Mouse (Mus musculus) kidney, embryonic 15.5 days (tissue): ENCODE measurements around the gene Hnrnpul1. TPM values are rescaled to one million over a fixed set of nuclear protein-coding genes. Genes with fewer than 3 reads are reported as not detected.

ENCODE experiments used
- ATAC-seq: fragments of 200-750 bp; cut with Nextera tagmentation; replicated peaks from 2 replicates; pipeline ENCODE4 v1.8.0; 2017; ENCODE audit warnings: moderate TSS enrichment; ENCODE audit not compliant: low FRiP score
- H3K27ac ChIP-seq: fragments of 300-500 bp; sonication (generic); 2 replicates; pipeline ENCODE4 v1.5.1; 2015; ENCODE audit warnings: mild to moderate bottlenecking, inconsistent platforms
- H3K27me3 ChIP-seq: fragments of 300-500 bp; sonication (generic); 2 replicates; pipeline ENCODE4 v1.6.1; 2015; ENCODE audit warnings: inconsistent platforms
- H3K36me3 ChIP-seq: fragments of 300-500 bp; sonication (generic); 2 replicates; pipeline ENCODE4 v1.6.1; 2015; ENCODE audit warnings: inconsistent platforms
- H3K4me1 ChIP-seq: fragments of 300-500 bp; sonication (generic); 2 replicates; pipeline ENCODE4 v1.6.1; 2015; ENCODE audit warnings: inconsistent platforms
- H3K4me2 ChIP-seq: fragments of 300-500 bp; sonication (generic); 2 replicates; pipeline ENCODE4 v1.6.1; 2015; ENCODE audit warnings: moderate library complexity, mild to moderate bottlenecking, inconsistent platforms
- H3K4me3 ChIP-seq: fragments of 300-500 bp; sonication (generic); replicated peaks from 2 replicates; pipeline ENCODE4 v1.5.1; 2015; ENCODE audit warnings: mild to moderate bottlenecking, inconsistent platforms
- H3K9ac ChIP-seq: fragments of 300-500 bp; sonication (generic); 2 replicates; pipeline ENCODE4 v1.6.1; 2015; ENCODE audit warnings: mild to moderate bottlenecking, inconsistent platforms
- H3K9me3 ChIP-seq: fragments of 300-500 bp; sonication (generic); replicated peaks from 2 replicates; pipeline ENCODE4 v1.6.1; 2016; ENCODE audit warnings: inconsistent platforms
- WGBS: fragments of 180-500 bp; shearing (Covaris S2); methylation state at CpG from one replicate; pipeline ENCODE4 v1.1.7; 2015; ENCODE audit warnings: mixed read lengths; 5-methylcytosine and 5-hydroxymethylcytosine counted together
- polyA plus RNA-seq: library from polyadenylated mRNA; unstranded; fragments of >200 nt; fragmentation: Nextera tagmentation; extraction: Ambion mirVana; gene quantifications from 2 replicates; pipeline ENCODE4 v1.2.1, GENCODE M21; 2015

The Hnrnpul1 gene
- polyA plus RNA-seq, 1 experiment from 2014 or later, result 61.3 TPM

GRCm38 (mm10) chr7:25788220-25789128 lies 33.9 kb upstream of the Hnrnpul1 start, which contains the start of gene Axl:
Gene Axl, minus strand, starts transcription at chr7:25788705.
- ATAC-seq, result peak; percentile 91
- H3K4me2 ChIP-seq, result peak within 1 kb of the TSS; percentile 90

GRCm38 (mm10) chr7:25787456-25788219 lies 33.1 kb upstream of the Hnrnpul1 start:
- peak; percentile 7; the same call in 1 of the 2 replicates for ATAC-seq

More at GRCm38 (mm10) chr7:25788220-25789128, 33.9 kb upstream of the Hnrnpul1 start, which contains the start of gene Axl:
- 2% methylated on average over 27 of the region's 30 CpGs for WGBS
- H3K4me3 ChIP-seq, result peak within 1 kb of the TSS; percentile 66
- peaks cover 5% of the 10 kb centered on the region; the same call in 1 of the 2 replicates for H3K36me3 ChIP-seq
- H3K9ac ChIP-seq, result peak within 1 kb of the TSS; percentile 68
- peaks cover 42% of the 10 kb centered on the region for H3K4me1 ChIP-seq
- H3K27me3 ChIP-seq, result no peaks in the 10 kb centered on the region
- H3K9me3 ChIP-seq, result no peaks in the 10 kb centered on the region
- peak within 1 kb of the TSS; percentile 81 for H3K27ac ChIP-seq

GRCm38 (mm10) chr7:25786974-25787373 lies 32.4 kb upstream of the Hnrnpul1 start:
- H3K9ac ChIP-seq, result no peak overlapping the region
- H3K36me3 ChIP-seq, result peaks cover 5% of the 10 kb centered on the region; the same call in 1 of the 2 replicates
- 0 out of 2 replicates have a peak overlapping the region, but pooled peaks have one; percentile 13 for H3K27ac ChIP-seq
- peak overlapping the region; percentile 90 for H3K4me2 ChIP-seq
- H3K4me3 ChIP-seq, result peak overlapping the region; percentile 66
- no peaks in the 10 kb centered on the region for H3K9me3 ChIP-seq
- 57% methylated on average over 4 of the region's 4 CpGs for WGBS
- ATAC-seq, result no peak
- H3K4me1 ChIP-seq, result peaks cover 47% of the 10 kb centered on the region
- H3K27me3 ChIP-seq, result no peaks in the 10 kb centered on the region

More at GRCm38 (mm10) chr7:25787456-25788219, 33.1 kb upstream of the Hnrnpul1 start:
- Histone ChIP-seq H3K27ac (peak overlapping the region; percentile 81), H3K4me2 (peak overlapping the region; percentile 90), H3K4me1 (peaks cover 42% of the 10 kb centered on the region), H3K27me3 (no peaks in the 10 kb centered on the region), H3K36me3 (peaks cover 5% of the 10 kb centered on the region; the same call in 1 of the 2 replicates), H3K9ac (peak overlapping the region; percentile 68), H3K4me3 (peak overlapping the region; percentile 66), H3K9me3 (no peaks in the 10 kb centered on the region)
- WGBS, result 21% methylated on average over 9 of the region's 9 CpGs

GRCm38 (mm10) chr7:25785752-25786151 lies 31.2 kb upstream of the Hnrnpul1 start:
- Histone ChIP-seq H3K4me2 (no peak overlapping the region), H3K4me3 (no peak overlapping the region), H3K4me1 (peaks cover 59% of the 10 kb centered on the region), H3K27me3 (no peaks in the 10 kb centered on the region), H3K9ac (no peak overlapping the region), H3K9me3 (no peaks in the 10 kb centered on the region), H3K27ac (no peak overlapping the region), H3K36me3 (peaks cover 6% of the 10 kb centered on the region)
- 75% methylated on average over 4 of the region's 4 CpGs for WGBS
- no peak for ATAC-seq

GRCm38 (mm10) chr7:25784808-25785207 lies 30.3 kb upstream of the Hnrnpul1 start:
- H3K9me3 ChIP-seq, result no peaks in the 10 kb centered on the region
- ATAC-seq, result no peak
- H3K27me3 ChIP-seq, result no peaks in the 10 kb centered on the region
- H3K27ac ChIP-seq, result no peak overlapping the region
- 50% methylated on average over 1 of the region's 1 CpGs for WGBS
- peaks cover 9% of the 10 kb centered on the region for H3K36me3 ChIP-seq
- no peak overlapping the region for H3K4me2 ChIP-seq
- H3K4me1 ChIP-seq, result peaks cover 59% of the 10 kb centered on the region
- no peak overlapping the region for H3K9ac ChIP-seq
- H3K4me3 ChIP-seq, result no peak overlapping the region

GRCm38 (mm10) chr7:25783746-25784145 lies 29.2 kb upstream of the Hnrnpul1 start:
- Histone ChIP-seq H3K27ac (0 out of 2 replicates have a peak overlapping the region, but pooled peaks have one; percentile 3), H3K4me2 (no peak overlapping the region), H3K36me3 (peaks cover 10% of the 10 kb centered on the region), H3K27me3 (no peaks in the 10 kb centered on the region), H3K9ac (no peak overlapping the region), H3K4me1 (peaks cover 50% of the 10 kb centered on the region), H3K4me3 (no peak overlapping the region), H3K9me3 (no peaks in the 10 kb centered on the region)
- 63% methylated on average over 8 of the region's 8 CpGs for WGBS
- ATAC-seq, result no peak

GRCm38 (mm10) chr7:25782744-25783143 lies 28.2 kb upstream of the Hnrnpul1 start:
- ATAC-seq, result no peak
- Histone ChIP-seq H3K27ac (peak overlapping the region; percentile 73), H3K4me1 (peaks cover 41% of the 10 kb centered on the region), H3K4me3 (no peak overlapping the region), H3K4me2 (no peak overlapping the region), H3K36me3 (peaks cover 20% of the 10 kb centered on the region), H3K27me3 (no peaks in the 10 kb centered on the region), H3K9ac (no peak overlapping the region), H3K9me3 (no peaks in the 10 kb centered on the region)
- 76% methylated on average over 6 of the region's 6 CpGs for WGBS

- peak overlapping the region; percentile 81 for H3K4me2 ChIP-seq
- H3K27ac ChIP-seq, result peak overlapping the region; percentile 73
- peaks cover 25% of the 10 kb centered on the region for H3K36me3 ChIP-seq
- no peak overlapping the region for H3K9ac ChIP-seq
- H3K9me3 ChIP-seq, result no peaks in the 10 kb centered on the region
- H3K4me1 ChIP-seq, result peaks cover 35% of the 10 kb centered on the region
- no peaks in the 10 kb centered on the region for H3K27me3 ChIP-seq
- peak; percentile 72 for ATAC-seq
- WGBS, result 31% methylated on average over 11 of the region's 11 CpGs
- peak overlapping the region; percentile 41 for H3K4me3 ChIP-seq
Observed at GRCm38 (mm10) chr7:25781937-25782610, 27.5 kb upstream of the Hnrnpul1 start.

- Histone ChIP-seq H3K4me3 (peak overlapping the region; percentile 41), H3K4me1 (peaks cover 28% of the 10 kb centered on the region), H3K9ac (peak overlapping the region; percentile 37), H3K36me3 (peaks cover 26% of the 10 kb centered on the region), H3K27me3 (no peaks in the 10 kb centered on the region), H3K9me3 (no peaks in the 10 kb centered on the region), H3K27ac (peak overlapping the region; percentile 73), H3K4me2 (peak overlapping the region; percentile 81)
- ATAC-seq, result peak; percentile 78
- WGBS, result 8% methylated on average over 27 of the region's 33 CpGs
Observed at GRCm38 (mm10) chr7:25781321-25781936, 26.9 kb upstream of the Hnrnpul1 start.

GRCm38 (mm10) chr7:25780753-25781152 lies 26.2 kb upstream of the Hnrnpul1 start:
- Histone ChIP-seq H3K27ac (peak overlapping the region; percentile 73; the same call in 1 of the 2 replicates), H3K4me2 (peak overlapping the region; percentile 81; the same call in 1 of the 2 replicates), H3K9ac (no peak overlapping the region), H3K4me1 (peaks cover 22% of the 10 kb centered on the region), H3K27me3 (no peaks in the 10 kb centered on the region), H3K36me3 (peaks cover 33% of the 10 kb centered on the region), H3K4me3 (no peak overlapping the region), H3K9me3 (no peaks in the 10 kb centered on the region)
- WGBS, result 61% methylated on average over 4 of the region's 4 CpGs
- ATAC-seq, result no peak

- H3K27me3 ChIP-seq, result no peaks in the 10 kb centered on the region
- H3K36me3 ChIP-seq, result peaks cover 35% of the 10 kb centered on the region
Observed at GRCm38 (mm10) chr7:25780021-25780420, 25.5 kb upstream of the Hnrnpul1 start.

More at GRCm38 (mm10) chr7:25780021-25780420, 25.5 kb upstream of the Hnrnpul1 start:
- no peak for ATAC-seq
- no peak overlapping the region for H3K4me2 ChIP-seq
- 85% methylated on average over 5 of the region's 5 CpGs for WGBS
- no peak overlapping the region for H3K27ac ChIP-seq
- peaks cover 20% of the 10 kb centered on the region for H3K4me1 ChIP-seq
- no peaks in the 10 kb centered on the region for H3K9me3 ChIP-seq
- H3K9ac ChIP-seq, result no peak overlapping the region
- H3K4me3 ChIP-seq, result no peak overlapping the region
